Mouse (Mus musculus) leukemia stem cell, adult 10-12 weeks (primary cell): Measurements from ENCODE around the gene Nucks1. TPM values are rescaled to one million over a fixed set of nuclear protein-coding genes. Genes with fewer than 3 reads are reported as not detected.

Experiments used
- polyA plus RNA-seq: library from polyadenylated mRNA; stranded (reverse); fragments of >175 nt; gene quantifications from 2 replicates; pipeline ENCODE4 v1.2.3, GENCODE M21; 2012; ENCODE audit warnings: low replicate concordance

The Nucks1 gene
- polyA plus RNA-seq: 8.3 and 8.5 TPM in 2 replicates

GRCm38 (mm10) chr1:131910001-131910648, at the start of gene Nucks1:
TSS of gene Nucks1 (plus strand) at chr1:131910534.

GRCm38 (mm10) chr1:131867093-131867945, 43.0 kb upstream of the Nucks1 start, which contains the start of gene Rab29:
TSS of gene Rab29 (plus strand) at chr1:131867224.

GRCm38 (mm10) chr1:131962606-131963084, 52.3 kb downstream of the Nucks1 start, which contains the start of gene Slc45a3:
TSS of gene Slc45a3 (plus strand) at chr1:131962967.

Other genes with a start within 250 kb of the Nucks1 start
- gene Rab7b, start 221.8 kb upstream of the Nucks1 start, polyA plus RNA-seq: 0.21 and 0.54 TPM in 2 replicates
- gene Slc26a9, start 166.5 kb upstream of the Nucks1 start, polyA plus RNA-seq: not detected in 2 replicates
- 0.06 and 0.16 TPM in 2 replicates for gene Pm20d1, start 113.2 kb upstream of the Nucks1 start, polyA plus RNA-seq
- gene Slc41a1, start 83.0 kb upstream of the Nucks1 start, polyA plus RNA-seq: 3.9 and 14.9 TPM in 2 replicates
- gene Rab29, start 43.3 kb upstream of the Nucks1 start, polyA plus RNA-seq: 1.6 and 6.1 TPM in 2 replicates
- gene Slc45a3, start 52.4 kb downstream of the Nucks1 start, polyA plus RNA-seq: 2.2 and 7.9 TPM in 2 replicates
- 4.5 and 10.2 TPM in 2 replicates for gene Elk4, start 97.1 kb downstream of the Nucks1 start, polyA plus RNA-seq
- gene Mfsd4a, start 157.5 kb downstream of the Nucks1 start, polyA plus RNA-seq: 0.07 and 0.21 TPM in 2 replicates
- 1.9 and 2.5 TPM in 2 replicates for gene Cdk18, start 229.2 kb downstream of the Nucks1 start, polyA plus RNA-seq